Mouse (Mus musculus) brain, embryonic 14.5 days (tissue): ENCODE measurements around the gene 4930579F01Rik.

Experiments
- CTCF ChIP-seq: fragments of 200-500 bp; IDR thresholded peaks from 2 replicates; pipeline ENCODE4 v1.5.1; 2012; ENCODE audit warnings: inconsistent platforms, mild to moderate bottlenecking, moderate library complexity, borderline replicate concordance; ENCODE audit not compliant: insufficient read depth, insufficient read length; ENCODE audit errors: extremely low read depth
- POLR2A ChIP-seq: fragments of 200-500 bp; IDR thresholded peaks from 2 replicates; pipeline ENCODE4 v1.6.1; 2012; ENCODE audit warnings: mild to moderate bottlenecking, inconsistent platforms, borderline replicate concordance; ENCODE audit not compliant: poor library complexity, insufficient read depth, insufficient read length, severe bottlenecking; ENCODE audit errors: extremely low read depth

DNA sequence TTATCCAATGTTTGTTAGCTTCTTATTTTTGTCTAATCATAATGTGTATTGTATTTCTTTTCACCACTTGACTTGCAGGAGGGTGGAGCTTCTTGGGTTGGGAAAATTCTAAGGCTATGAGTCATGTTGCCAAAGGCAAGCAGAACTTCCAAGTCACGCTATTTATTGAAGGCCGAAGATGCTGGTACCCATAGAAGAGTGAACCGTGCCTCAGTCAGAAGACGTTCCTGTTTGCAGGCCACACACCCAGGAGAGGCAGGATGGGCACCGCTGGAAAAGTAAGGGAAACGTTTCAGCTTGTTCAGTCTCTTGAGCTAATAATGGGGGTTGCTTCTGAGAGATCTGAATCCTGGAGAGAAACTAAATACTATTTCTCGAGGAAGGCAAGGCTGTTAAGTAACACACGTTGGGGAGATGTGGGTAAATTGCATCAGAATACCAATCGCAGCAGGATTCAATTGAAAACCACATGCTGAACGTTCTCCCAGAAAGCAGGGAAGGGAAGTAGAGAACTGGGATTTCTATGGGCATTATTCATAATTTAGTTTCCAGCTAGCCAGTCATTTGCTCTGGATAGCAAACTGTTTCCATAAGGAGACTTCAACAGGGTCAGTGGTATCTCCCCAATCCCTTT is 24.1 kb upstream of the 4930579F01Rik start, which contains the start of gene Adh7:
- TF ChIP-seq CTCF (no peak), POLR2A (no peak)
